Mouse (Mus musculus): ENCODE results near the gene Malrd1.
A peak's percentile ranks its signal among the peaks of the same experiment; 100 is the strongest.

The Malrd1 gene

DNA sequence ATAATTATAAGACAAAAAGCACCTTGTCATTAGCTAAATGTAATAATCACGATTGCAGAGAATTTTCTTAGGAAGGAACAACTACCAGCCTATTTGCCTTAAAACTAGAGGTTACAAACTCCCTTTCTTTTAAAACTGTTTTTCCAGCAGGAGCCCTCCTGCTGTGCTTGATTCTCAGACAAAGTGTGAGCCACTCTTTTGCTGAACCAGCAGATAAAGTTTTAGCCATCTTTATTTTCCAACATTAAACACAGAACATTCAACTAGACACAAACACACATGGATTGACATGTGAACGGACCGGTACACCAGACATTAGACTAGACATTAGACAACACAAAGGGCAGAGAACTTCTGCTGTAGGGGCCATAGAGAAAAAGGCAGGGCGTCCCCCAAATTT is 505.3 kb downstream of the Malrd1 start:
- no peak for DNase-seq (ENCODE audit: low spot score in 2 of 2)

DNA sequence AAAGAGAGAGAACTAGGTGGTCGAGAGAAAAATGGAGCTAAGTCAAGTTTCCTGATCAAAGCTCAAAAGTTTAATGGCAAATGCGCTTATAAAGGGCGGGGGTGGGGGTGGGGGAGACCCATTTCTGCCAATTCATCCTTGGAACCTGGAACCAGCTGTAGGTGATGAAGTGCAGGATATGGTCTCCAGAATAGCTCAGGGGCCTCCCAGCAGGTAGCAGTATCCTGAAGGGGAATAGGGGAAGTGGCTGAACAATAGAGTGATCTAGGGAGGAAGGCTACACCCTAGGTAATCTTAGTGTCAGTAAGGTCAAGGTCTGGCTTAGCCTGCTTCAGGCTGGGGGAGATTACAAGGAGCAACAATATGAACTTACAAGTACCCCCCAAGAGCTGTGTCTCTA is 506.5 kb downstream of the Malrd1 start:
- DNase-seq (ENCODE audit: low spot score in 2 of 2) = no peak

DNA sequence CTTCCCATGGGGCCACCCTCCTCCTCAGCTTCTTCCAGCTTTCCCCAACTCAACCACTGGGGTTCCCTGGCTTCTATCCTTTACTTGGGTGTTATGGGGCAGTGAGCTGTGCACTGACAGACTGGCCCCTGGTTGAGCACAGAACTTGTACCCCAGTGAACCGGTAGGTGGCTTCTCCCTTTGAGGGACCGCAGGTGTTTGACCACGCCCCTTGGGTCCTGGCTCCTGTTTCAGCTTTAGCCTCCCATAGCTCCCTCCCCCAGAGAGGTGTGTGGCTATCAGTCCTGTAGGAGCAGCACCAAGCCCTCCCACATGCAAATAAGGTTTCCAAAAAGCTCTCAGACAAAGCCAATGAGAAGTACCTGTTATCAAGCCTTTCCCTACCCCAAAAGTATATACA is 584.4 kb downstream of the Malrd1 start:
- DNase-seq (ENCODE audit: low spot score in 2 of 2) = no peak

DNA sequence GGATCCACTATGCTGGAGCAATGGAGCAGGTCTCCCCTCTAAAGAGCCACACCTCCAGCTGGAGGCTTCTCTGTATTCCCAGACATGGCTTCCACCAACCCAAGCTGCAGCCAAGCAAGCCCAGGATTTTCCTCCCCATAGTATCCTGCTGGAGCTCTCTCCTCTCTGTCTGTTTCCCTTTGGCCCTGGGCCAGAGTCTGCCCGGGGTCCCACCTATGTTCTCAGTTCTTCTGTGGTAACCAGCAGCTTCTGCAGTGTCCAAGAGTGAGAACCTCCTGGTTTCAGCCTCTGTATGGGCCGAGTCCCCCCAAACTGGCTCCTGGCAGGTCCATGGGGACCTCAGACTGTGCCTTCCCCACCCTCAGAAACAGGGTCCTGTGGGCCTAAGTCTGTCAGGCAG is 587.1 kb downstream of the Malrd1 start:
- no peak for DNase-seq (ENCODE audit: low spot score in 2 of 2)

DNA sequence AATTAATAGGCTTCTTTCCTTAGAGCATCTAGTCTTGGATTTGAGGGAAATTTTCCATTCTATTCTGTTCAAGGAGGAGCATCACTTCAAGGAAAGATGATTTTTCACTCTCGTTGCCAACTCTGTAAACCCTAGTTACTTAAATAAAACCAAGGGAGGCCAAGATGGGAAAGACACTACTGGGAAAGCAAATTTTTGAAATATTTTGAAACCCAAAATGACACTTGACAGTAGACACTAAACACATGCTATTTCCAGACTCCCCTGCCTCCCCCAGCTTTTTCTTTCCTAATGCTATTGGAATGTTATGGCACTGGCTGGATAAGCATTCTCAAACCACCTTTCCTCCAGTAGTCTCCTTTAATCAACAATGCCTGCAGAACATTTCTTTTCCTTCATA is 621.7 kb downstream of the Malrd1 start:
- DNase-seq (ENCODE audit: low spot score in 2 of 2) = no peak

DNA sequence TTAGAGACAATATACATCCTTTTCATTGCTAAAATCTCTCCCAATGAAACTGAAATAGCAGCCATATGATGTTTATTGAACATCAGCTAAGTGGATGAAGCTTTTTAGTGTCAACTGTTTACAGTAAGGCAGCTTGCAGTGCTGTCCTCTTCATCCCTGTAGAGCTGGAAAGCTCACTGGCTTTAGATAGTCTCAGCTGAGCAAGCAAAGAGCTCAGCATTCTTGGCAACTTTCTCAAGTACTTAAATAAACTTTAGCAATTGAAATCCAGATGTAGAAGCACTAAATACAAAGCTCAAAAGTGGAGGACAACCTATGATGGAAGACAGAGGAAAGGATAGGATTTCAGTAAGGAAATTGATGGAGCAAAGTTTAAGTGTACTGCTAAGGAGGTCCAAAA is 626.3 kb downstream of the Malrd1 start:
- DNase-seq (ENCODE audit: low spot score in 2 of 2) = no peak

DNA sequence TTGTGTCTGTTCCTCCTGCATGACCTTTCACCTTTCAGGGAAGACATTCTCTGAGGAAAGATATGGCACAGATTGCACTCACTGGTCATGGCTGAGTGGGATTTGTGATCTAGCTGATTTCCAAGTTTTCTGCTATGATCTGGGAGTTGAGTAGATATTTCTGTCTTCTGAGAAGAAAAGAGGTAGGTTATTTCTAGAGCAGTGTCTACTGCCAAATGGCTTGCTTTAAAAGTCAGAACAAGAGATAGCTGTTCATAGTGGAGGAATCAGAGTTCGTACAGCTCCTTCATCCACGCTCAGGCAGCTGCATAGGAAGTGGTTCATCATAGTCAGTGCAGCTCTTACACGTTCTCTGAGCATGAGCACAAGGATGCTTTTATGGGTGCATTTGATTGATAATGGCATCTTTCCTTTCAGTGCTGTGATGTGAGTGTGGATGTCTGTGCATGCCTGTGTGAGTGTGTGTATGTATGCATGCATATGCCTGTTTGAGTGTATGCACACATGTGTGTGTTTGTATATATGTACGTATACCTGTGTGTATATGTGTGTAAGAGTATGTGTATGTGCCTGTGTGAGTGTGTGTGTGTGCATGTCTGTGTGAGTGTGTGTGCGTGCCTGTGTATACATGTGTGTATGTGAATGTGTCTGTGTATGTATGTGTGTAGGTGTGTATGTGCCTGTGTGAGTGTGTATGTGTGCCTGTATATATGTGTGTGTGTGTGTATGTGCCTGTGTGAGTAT is 637.1 kb downstream of the Malrd1 start:
- no peak for DNase-seq (ENCODE audit: low spot score in 2 of 2)

DNA sequence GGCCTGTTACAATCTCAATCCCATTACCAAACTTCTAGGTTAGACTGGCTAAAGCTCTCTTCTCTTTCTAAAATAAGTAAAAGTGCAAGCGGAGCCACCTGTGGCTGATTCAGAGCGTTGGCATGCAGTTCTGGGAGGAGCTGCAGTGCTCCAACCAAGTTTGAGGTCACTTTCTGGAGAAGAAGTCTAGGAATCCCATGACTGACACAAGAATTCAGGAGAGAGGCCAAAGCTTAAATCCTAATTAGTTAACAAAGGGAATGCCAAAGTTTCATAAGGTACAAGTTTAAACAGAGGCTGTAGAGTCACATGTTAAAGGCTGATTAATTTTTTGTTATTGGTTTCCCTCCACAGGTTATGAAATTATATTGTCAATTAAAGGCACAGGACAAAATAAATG is 642.3 kb downstream of the Malrd1 start:
- DNase-seq (ENCODE audit: low spot score in 2 of 2) = peak in 1 of 2 experiments; percentile 3

DNA sequence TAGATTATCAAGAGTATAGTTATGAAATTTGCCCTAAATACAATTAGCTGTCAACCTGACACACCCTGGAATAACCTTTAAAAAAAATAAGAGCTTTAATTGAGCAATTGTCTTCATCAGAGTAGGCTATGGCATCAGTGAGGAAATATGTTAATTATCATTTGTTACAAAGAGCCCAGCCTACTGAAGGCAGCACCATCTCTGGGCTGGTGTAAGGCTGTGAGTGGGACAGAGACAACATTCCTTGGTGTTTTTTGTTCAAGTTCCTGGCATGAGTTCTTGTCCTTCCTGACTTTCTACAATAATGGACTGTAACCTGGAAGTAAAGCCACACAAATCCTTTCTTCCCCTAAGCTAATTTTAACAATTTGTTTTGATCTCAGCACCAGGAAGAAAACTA is 645.8 kb downstream of the Malrd1 start:
- DNase-seq (ENCODE audit: low spot score in 2 of 2) = no peak

DNA sequence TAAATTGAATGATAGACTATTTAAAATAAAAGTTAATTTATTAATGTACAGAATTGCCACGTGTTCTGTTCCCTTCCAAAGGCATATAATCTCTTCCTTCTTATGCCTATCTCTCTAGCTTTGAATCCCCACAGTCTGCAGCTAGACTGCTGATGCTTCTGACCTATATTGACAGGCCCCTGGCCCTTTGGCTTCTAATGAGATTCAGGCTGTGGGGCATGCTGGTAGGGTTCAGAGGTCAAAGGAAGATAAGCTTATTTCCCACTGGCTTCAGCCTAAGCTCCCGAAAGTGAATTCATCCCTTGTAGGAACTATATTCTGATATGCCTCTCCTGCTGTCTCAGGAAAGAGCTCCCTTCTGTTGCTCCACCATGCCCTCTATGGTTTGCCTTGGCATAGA is 647.1 kb downstream of the Malrd1 start:
- DNase-seq (ENCODE audit: low spot score in 2 of 2) = no peak

DNA sequence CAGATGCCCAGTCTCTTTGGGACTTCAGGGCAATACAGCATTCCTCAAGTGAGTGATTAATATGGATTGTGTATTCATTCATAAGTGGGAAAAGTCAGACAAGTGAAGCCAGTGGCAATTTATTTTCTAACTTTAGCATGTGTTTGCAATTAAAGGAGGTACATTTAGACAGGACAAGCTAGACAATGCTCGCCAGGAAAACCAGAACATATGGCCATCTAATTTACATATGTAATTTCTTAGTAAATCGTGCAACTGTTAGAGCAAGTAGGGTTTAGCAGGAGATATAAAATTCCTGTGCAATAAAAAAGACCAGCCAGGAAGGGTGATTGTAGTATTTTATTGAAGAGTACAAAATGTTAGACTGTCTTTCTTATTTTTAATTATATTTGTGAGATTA is 655.9 kb downstream of the Malrd1 start:
- DNase-seq (ENCODE audit: low spot score in 2 of 2) = no peak

DNA sequence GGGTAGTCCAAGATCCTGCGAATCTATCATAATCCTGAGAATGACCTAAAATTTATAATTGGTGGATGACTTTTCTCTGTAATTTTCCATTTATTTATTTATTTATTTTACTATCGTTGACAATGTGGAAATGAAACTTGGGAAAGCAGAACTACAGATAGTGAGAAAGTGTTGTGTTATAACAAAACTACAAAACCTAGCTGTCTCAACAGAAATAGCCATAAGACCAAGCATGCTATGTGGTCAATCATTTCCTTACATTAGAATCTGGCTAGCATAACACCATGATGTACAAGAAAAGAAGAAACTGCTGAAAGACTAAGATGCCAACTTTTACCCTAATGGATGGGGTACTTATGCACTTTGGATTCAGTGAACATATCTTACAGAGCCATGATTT is 656.9 kb downstream of the Malrd1 start:
- DNase-seq (ENCODE audit: low spot score in 2 of 2) = no peak

DNA sequence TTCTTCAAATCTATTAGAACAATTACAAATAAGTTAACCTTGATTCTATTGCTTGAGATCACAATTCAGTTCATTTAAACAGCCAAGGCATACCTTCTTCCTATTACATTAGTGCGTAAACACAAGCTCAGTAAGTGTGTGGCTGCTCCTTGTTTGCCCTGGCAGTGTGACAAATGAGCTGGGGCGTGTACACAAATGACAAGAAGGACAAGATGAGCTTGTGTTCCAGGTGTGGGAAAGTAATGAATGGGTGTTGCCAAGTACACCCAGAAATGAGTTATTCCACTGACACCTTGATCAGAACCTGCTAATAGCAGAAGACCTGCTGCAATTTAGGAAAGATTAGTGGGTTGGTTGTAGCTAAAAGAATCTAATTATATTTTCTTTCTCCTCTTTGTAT is 683.7 kb downstream of the Malrd1 start:
- DNase-seq (ENCODE audit: low spot score in 2 of 2) = no peak

DNA sequence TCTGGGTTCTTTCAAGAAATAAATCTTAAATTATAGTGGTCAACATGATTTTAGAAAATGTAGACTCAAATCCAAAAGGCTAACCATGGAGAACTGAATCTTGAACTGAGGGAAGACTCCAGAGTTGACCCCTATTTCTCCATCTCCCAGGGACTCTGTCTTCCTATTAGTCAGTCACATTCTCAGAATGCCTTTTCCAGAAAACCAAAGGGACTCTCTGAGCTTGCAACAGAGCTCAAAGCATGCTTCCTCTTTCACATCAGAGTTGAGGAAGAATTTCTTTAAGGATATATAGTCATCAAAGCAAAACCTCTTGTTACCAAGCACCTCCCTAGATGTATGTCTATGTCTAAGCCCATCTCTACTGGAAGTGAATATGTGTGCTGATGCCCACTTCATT is 686.5 kb downstream of the Malrd1 start:
- no peak for DNase-seq (ENCODE audit: low spot score in 2 of 2)

DNA sequence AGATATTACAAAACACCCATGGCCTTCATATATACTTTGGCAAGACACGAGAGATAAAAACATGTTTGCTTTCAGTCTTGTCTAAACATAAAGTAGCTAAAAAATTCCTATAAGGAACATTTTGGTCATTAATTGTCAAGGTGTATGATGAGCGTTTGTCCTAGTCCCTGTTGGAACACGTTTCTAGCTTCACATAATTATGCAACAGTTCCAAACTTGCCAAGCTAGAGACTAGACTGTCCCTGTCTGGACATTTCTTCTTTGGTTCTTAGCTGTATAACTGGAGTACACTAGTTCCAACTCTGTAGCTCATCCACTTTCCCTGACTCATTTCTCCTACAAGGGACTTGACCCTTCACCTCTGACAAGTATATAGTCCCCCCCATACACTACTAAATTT is 687.8 kb downstream of the Malrd1 start:
- no peak for DNase-seq (ENCODE audit: low spot score in 2 of 2)

DNA sequence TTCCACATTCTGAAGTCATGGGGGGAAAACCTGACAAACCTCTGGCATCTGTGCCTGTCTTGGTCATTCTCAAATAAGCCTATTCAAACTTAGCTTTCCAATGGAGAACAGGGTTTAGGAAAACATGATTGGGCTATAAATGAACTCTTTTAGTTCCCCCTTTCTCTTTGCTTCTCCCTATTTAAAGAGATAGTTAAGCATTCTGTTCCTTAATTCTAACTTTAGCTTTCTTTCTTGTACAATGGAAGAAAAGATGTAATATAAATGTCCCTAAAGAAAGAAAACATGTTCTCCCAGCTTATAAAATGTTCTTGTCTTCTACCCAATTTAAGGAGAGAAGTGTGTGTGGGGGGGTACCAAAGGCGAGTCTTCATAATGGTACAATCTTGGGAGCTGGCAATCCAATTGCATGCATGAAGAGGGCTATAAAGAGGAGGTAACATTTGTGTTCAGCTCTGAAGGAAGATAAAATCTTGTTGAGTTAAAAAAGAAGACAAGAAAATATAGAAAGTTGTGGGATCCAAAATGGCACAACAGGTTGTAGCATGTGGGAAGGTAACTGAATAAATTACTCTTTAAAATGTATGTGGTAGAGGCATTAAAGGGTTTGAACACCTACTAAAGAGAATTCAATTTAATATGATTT is 702.0 kb downstream of the Malrd1 start:
- DNase-seq (ENCODE audit: low spot score in 2 of 2) = no peak

DNA sequence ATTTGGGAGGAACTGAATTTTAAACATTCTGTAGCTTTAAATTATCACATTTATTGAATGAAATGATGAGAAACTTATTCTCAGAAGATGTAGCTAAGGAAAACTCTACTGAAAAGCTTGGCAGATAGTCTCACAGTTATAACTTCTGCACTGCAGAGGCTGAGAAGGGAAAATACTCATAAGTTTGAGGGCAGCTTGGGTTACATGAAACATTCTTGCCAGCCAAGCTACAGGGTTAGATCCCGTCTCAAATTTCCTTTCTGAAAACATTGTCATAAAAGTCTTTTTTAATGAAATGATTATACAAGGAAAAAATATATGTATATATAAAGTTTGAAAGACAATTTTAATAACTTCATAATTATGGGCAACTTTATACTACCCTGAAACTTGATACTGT is 714.6 kb downstream of the Malrd1 start:
- DNase-seq (ENCODE audit: low spot score in 2 of 2) = no peak

DNA sequence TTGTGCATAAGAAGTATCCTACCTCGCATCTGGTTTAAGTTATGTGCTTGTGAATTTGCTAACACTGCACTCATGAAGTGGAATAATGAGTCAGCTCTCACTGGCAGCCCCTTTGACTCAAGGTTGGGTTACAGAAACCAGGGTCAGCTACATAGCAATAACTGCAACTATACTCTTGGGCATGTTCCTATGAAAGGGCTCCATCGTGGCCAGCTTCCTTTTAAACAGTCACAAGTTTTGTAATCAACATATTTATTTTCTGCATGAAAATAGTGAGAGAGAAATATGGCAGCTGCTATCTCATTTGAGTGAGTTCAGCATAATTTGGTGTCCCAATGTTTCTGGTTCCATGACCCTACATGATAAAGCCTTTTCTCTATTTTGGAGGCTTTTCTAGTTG is 716.8 kb downstream of the Malrd1 start:
- no peak for DNase-seq (ENCODE audit: low spot score in 2 of 2)

DNA sequence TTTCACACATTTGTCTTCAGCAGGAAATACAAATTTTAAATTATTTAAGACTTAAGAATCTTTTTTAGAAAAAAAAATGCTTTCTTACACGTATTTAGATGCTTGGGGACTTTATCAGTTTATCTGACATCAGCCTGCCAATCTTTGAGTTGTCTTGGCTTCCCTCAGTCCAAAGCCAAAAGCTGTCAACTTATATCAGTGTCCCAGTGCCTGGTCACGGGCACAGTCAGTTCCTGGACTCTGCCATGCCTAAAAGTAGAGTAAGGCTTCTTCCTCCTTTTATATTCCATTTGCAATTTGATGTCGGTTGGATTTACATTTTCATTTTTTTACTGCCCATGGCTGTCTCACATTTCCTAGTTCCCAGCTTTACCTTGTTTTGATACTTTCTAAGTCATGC is 722.6 kb downstream of the Malrd1 start:
- no peak for DNase-seq (ENCODE audit: low spot score in 2 of 2)

DNA sequence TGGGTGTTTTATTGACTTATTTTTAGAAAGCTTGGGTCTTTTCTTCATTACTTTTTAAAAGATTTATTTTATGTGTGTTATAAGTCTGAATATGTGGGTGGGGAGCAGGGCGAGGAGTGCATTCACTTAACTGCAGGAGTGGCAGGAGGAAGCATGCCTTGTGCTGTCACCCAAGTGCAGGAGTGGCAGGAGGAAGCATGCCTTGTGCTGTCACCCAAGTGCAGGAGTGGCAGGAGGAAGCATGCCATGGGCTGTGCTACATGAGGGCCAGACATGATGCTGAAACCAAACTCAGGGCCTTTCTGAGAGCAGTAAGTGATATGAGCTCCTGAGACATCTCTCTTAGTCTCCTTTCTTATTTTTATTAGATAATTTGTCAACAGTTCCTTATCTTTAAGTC is 726.0 kb downstream of the Malrd1 start:
- DNase-seq (ENCODE audit: low spot score in 2 of 2) = no peak
